Mouse (Mus musculus): Measurements from ENCODE around the gene Csrnp1. TPM values are rescaled to one million over a fixed set of nuclear protein-coding genes. Genes with fewer than 3 reads are reported as not detected.

The Csrnp1 gene
- polyA plus RNA-seq, 2 experiments = 0.38 to 2.2 TPM

DNA sequence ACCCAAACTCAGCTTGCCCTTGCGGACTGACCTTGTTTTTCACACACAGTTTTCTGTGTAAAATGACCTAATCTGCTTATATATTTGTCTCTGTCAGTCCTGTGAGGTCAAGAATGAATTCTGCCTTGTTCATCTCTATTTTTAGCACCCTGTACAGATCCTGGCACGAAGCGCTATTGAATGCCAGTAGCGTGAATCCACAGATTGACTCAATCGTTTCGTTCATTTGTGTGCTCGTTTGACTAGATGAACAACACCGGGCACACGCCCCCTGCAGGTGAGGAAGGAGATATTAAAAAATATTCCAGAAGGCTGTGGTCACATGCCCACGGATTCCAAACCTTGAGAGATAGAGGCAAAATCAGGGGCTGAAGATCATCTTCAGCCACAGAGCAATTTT is 27.1 kb upstream of the Csrnp1 start:
- Histone ChIP-seq H3K9me3 (ENCODE audit: control insufficient read depth, low read length) (no peaks in the 10 kb centered on the region), H3K9ac (replicated peaks) (no peak overlapping the region), H3K4me2 (ENCODE audit: low read depth) (peak overlapping the region; percentile 64), H3K36me3 (replicated peaks; ENCODE audit: control insufficient read depth, insufficient read depth, low read depth) (no peaks in the 10 kb centered on the region), H3K27me3 (ENCODE audit: control insufficient read depth, insufficient read depth, low read length) (no peaks in the 10 kb centered on the region), H3K27ac (no peak overlapping the region), H3K4me1 (replicated peaks; ENCODE audit: control insufficient read depth in 2 of 2, insufficient read depth in 2 of 2, low read length in 1 of 2) (peaks cover 0 to 6% of the 10 kb centered on the region in 2 experiments; a peak in 1 of 4 replicates), H3K4me3 (ENCODE audit: insufficient read depth in 1 of 2, low read depth in 2 of 2, low read length in 2 of 2) (peak overlapping the region; percentile 27 to 34; a peak in 3 of 4 replicates)
- 1% methylated on average over 10 of the region's 10 CpGs for WGBS (ENCODE audit: insufficient replicate concordance)
- TF ChIP-seq EP300 (IDR thresholded peaks at IDR 0.05; ENCODE audit: low read depth) (no peak), CTCF (IDR thresholded peaks at IDR 0.05; ENCODE audit: low read depth) (peak; percentile 60)
- ATAC-seq (ENCODE audit: insufficient read depth) (peak; percentile 43; the same call in 1 of the 2 replicates), DNase-seq (ENCODE audit: low read depth in 3 of 3, low spot score in 3 of 3) (peak; percentile 34 to 50 (median 34))

DNA sequence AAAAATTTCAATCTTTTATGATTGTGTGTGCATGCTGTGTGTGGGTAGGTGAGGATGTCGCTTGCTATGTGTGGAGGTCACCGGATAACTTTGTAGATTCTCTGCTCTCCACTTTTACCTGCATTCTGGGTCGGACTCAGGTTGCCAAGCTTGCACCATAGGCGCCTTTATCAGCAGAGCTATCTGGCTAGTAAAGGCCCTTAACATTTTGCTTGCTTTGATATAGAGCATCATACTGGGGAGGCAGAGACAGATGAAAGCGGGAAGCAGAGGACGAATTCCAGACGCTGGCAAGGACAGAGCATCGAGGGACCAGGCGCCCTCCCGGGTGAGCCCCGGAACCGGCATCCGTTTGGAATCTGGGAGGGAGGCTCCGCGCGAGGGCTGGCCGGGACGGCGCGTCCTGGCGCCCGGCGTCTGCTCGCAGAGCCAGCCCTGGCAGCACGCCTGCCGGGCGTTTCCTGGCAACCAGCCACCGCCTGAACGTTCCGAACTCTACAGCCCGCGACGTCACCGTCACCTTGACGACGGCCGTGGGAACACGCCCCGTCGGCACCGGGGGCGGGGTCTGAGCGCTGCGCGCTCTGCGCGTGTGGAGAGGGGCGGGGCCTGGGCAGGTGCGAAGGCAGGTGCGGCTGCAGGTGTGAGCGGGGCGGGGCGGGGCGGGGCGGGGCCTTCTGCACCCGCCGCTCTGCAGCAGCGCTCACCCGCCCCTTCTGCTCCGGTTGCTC is 26.5 kb upstream of the Csrnp1 start:
- peaks cover 0 to 6% of the 10 kb centered on the region in 2 experiments; a peak in 1 of 4 replicates for H3K4me1 ChIP-seq (replicated peaks; ENCODE audit: control insufficient read depth in 2 of 2, insufficient read depth in 2 of 2, low read length in 1 of 2)
- peak overlapping the region; percentile 27 to 34; a peak in 3 of 4 replicates for H3K4me3 ChIP-seq (ENCODE audit: insufficient read depth in 1 of 2, low read depth in 2 of 2, low read length in 2 of 2)
- peak overlapping the region; percentile 64 for H3K4me2 ChIP-seq (ENCODE audit: low read depth)
- H3K27ac ChIP-seq = no peak overlapping the region
- no peaks in the 10 kb centered on the region for H3K9me3 ChIP-seq (ENCODE audit: control insufficient read depth, low read length)
- no peaks in the 10 kb centered on the region for H3K27me3 ChIP-seq (ENCODE audit: control insufficient read depth, insufficient read depth, low read length)
- no peak for TF ChIP-seq CTCF (IDR thresholded peaks at IDR 0.05; ENCODE audit: low read depth)
- TF ChIP-seq EP300 (IDR thresholded peaks at IDR 0.05; ENCODE audit: low read depth) = no peak
- WGBS (ENCODE audit: insufficient replicate concordance) = 3% methylated on average over 58 of the region's 60 CpGs
- ATAC-seq (ENCODE audit: insufficient read depth) (peak; percentile 93), DNase-seq (ENCODE audit: low read depth in 3 of 3, low spot score in 3 of 3) (peak; percentile 68 to 80 (median 71))
- no peak overlapping the region; the same call in 1 of the 2 replicates for H3K9ac ChIP-seq (replicated peaks)
- no peaks in the 10 kb centered on the region for H3K36me3 ChIP-seq (replicated peaks; ENCODE audit: control insufficient read depth, insufficient read depth, low read depth)

DNA sequence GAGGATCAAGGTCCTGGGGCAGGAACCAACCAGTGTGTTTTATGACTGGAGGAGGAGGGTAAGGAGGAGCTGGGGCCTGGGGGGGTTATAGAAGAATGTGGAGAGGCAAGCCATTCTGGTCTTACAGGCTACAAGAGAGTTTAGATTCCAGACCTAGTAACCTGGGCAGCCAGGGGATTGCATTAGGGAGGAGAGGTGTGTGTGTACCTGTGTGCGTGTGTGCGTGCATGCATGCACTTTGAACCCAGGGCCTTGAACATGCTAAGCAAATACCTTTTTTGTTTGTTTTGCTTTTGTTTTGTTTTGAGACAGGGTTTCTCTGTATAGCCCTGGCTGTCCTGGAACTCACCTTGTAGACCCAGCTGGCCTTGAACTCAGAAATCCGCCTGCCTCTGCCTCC is 25.4 kb upstream of the Csrnp1 start:
- no peak overlapping the region for H3K4me2 ChIP-seq (ENCODE audit: low read depth)
- H3K9me3 ChIP-seq (ENCODE audit: control insufficient read depth, low read length) = no peaks in the 10 kb centered on the region
- ATAC-seq (ENCODE audit: insufficient read depth) (no peak), DNase-seq (ENCODE audit: low read depth in 3 of 3, low spot score in 3 of 3) (no peak)
- no peaks in the 10 kb centered on the region for H3K27me3 ChIP-seq (ENCODE audit: control insufficient read depth, insufficient read depth, low read length)
- WGBS (ENCODE audit: insufficient replicate concordance) = 77% methylated on average over 3 of the region's 3 CpGs
- H3K9ac ChIP-seq (replicated peaks) = no peak overlapping the region
- peaks cover 0 to 6% of the 10 kb centered on the region in 2 experiments; a peak in 1 of 4 replicates for H3K4me1 ChIP-seq (replicated peaks; ENCODE audit: control insufficient read depth in 2 of 2, insufficient read depth in 2 of 2, low read length in 1 of 2)
- H3K4me3 ChIP-seq (ENCODE audit: insufficient read depth in 1 of 2, low read depth in 2 of 2, low read length in 2 of 2) = no peak overlapping the region
- H3K36me3 ChIP-seq (replicated peaks; ENCODE audit: control insufficient read depth, insufficient read depth, low read depth) = no peaks in the 10 kb centered on the region
- TF ChIP-seq EP300 (IDR thresholded peaks at IDR 0.05; ENCODE audit: low read depth) (no peak), CTCF (IDR thresholded peaks at IDR 0.05; ENCODE audit: low read depth) (no peak)
- H3K27ac ChIP-seq = no peak overlapping the region

DNA sequence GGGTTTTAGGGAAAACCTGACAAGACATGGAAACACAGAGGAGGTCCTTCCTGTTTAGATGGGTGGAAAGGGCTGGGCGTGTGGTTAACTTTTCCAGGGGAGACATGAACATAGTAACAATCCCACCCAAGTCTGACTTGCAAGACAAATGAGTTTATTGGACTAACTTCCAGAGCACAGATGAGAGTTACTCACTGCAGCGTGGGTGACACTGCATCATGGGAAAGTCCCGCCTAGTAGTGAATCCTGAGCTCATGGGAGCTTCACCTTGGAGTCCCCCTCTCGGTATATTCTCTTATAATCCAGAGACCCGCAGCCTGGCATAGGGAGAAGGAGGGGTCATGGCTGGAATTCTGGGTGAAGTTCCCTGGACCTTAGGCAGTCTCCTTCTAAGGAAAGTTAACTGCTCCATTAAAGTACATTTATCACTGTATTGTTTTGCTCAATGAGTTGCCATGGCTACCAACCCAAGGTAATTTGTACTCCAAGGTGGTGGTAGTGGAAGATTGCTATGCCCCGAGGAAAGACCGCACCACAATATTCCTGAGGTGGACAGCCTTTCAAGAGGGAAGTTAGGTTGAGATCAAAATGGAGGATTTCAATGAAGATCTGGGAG is 24.9 kb upstream of the Csrnp1 start:
- Histone ChIP-seq H3K36me3 (replicated peaks; ENCODE audit: control insufficient read depth, insufficient read depth, low read depth) (no peaks in the 10 kb centered on the region), H3K27ac (no peak overlapping the region), H3K4me3 (ENCODE audit: insufficient read depth in 1 of 2, low read depth in 2 of 2, low read length in 2 of 2) (no peak overlapping the region), H3K9me3 (ENCODE audit: control insufficient read depth, low read length) (no peaks in the 10 kb centered on the region), H3K9ac (replicated peaks) (no peak overlapping the region), H3K4me2 (ENCODE audit: low read depth) (no peak overlapping the region), H3K27me3 (ENCODE audit: control insufficient read depth, insufficient read depth, low read length) (no peaks in the 10 kb centered on the region), H3K4me1 (replicated peaks; ENCODE audit: control insufficient read depth in 2 of 2, insufficient read depth in 2 of 2, low read length in 1 of 2) (peaks cover 0 to 6% of the 10 kb centered on the region in 2 experiments; a peak in 1 of 4 replicates)
- 60% methylated on average over 7 of the region's 7 CpGs for WGBS (ENCODE audit: insufficient replicate concordance)
- ATAC-seq (ENCODE audit: insufficient read depth) (no peak), DNase-seq (ENCODE audit: low read depth in 3 of 3, low spot score in 3 of 3) (no peak)
- TF ChIP-seq CTCF (IDR thresholded peaks at IDR 0.05; ENCODE audit: low read depth) (no peak), EP300 (IDR thresholded peaks at IDR 0.05; ENCODE audit: low read depth) (no peak)

GRCm38 (mm10) chr9:120007833-120008232 is 23.4 kb upstream of the Csrnp1 start:
- no peak for ATAC-seq (ENCODE audit: insufficient read depth)
- no peak overlapping the region for H3K27ac ChIP-seq

More at GRCm38 (mm10) chr9:120007833-120008232, 23.4 kb upstream of the Csrnp1 start:
- Histone ChIP-seq H3K36me3 (replicated peaks; ENCODE audit: control insufficient read depth, insufficient read depth, low read depth) (no peaks in the 10 kb centered on the region), H3K27me3 (ENCODE audit: control insufficient read depth, insufficient read depth, low read length) (no peaks in the 10 kb centered on the region), H3K9ac (replicated peaks) (no peak overlapping the region), H3K4me3 (ENCODE audit: insufficient read depth in 1 of 2, low read depth in 2 of 2, low read length in 2 of 2) (no peak overlapping the region), H3K4me1 (replicated peaks; ENCODE audit: control insufficient read depth in 2 of 2, insufficient read depth in 2 of 2, low read length in 1 of 2) (peaks cover 0 to 11% of the 10 kb centered on the region in 2 experiments; a peak in 2 of 4 replicates), H3K4me2 (ENCODE audit: low read depth) (no peak overlapping the region), H3K9me3 (ENCODE audit: control insufficient read depth, low read length) (no peaks in the 10 kb centered on the region)
- DNase-seq (ENCODE audit: low read depth in 3 of 3, low spot score in 3 of 3) = no peak
- TF ChIP-seq CTCF (IDR thresholded peaks at IDR 0.05; ENCODE audit: low read depth) (0 out of 2 replicates have a peak, but pooled peaks have one; percentile 7), EP300 (IDR thresholded peaks at IDR 0.05; ENCODE audit: low read depth) (no peak)
- 67% methylated on average over 1 of the region's 1 CpGs for WGBS (ENCODE audit: insufficient replicate concordance)

All from liver, embryonic 14.5 days (tissue).